Mouse (Mus musculus) frontal cortex, postnatal 14 days (tissue): Measurements from ENCODE around the gene Slc4a4.

Experiments used
- DNase-seq, 2 experiments: peaks; one replicate each; pipeline ENCODE4 v3.0.0; 2022; ENCODE audit warnings: low spot score in 2 of 2

Slc4a4 gene

GRCm38 (mm10) chr5:88999793-89000192 lies 113.2 kb downstream of the Slc4a4 start:
- no peak for DNase-seq

- DNase-seq, result no peak
These were observed 114.0 kb downstream of the Slc4a4 start for GRCm38 (mm10) chr5:89000598-89000997.

- no peak for DNase-seq
These were observed 123.5 kb downstream of the Slc4a4 start for GRCm38 (mm10) chr5:89010116-89010515.

- no peak for DNase-seq
These were observed 125.8 kb downstream of the Slc4a4 start for GRCm38 (mm10) chr5:89012456-89012855.

GRCm38 (mm10) chr5:89014782-89015181 lies 128.2 kb downstream of the Slc4a4 start:
- DNase-seq, result no peak

- no peak for DNase-seq
These were observed 129.3 kb downstream of the Slc4a4 start for GRCm38 (mm10) chr5:89015878-89016277.

- no peak for DNase-seq
These were observed 131.9 kb downstream of the Slc4a4 start for GRCm38 (mm10) chr5:89018537-89018936.

GRCm38 (mm10) chr5:89024413-89024812 lies 137.8 kb downstream of the Slc4a4 start:
- DNase-seq, result no peak

GRCm38 (mm10) chr5:89027518-89028085 lies 141.0 kb downstream of the Slc4a4 start:
- no peak for DNase-seq

GRCm38 (mm10) chr5:89032647-89033046 lies 146.0 kb downstream of the Slc4a4 start:
- DNase-seq, result no peak

GRCm38 (mm10) chr5:89033256-89033655 lies 146.6 kb downstream of the Slc4a4 start:
- no peak for DNase-seq

GRCm38 (mm10) chr5:89036147-89036546 lies 149.5 kb downstream of the Slc4a4 start:
- no peak for DNase-seq

GRCm38 (mm10) chr5:89040814-89041213 lies 154.2 kb downstream of the Slc4a4 start:
- DNase-seq, result no peak

- no peak for DNase-seq
These were observed 157.2 kb downstream of the Slc4a4 start for GRCm38 (mm10) chr5:89043846-89044245.

GRCm38 (mm10) chr5:89044801-89045200 lies 158.2 kb downstream of the Slc4a4 start:
- DNase-seq, result no peak

GRCm38 (mm10) chr5:89051577-89051976 lies 165.0 kb downstream of the Slc4a4 start:
- DNase-seq, result no peak

- DNase-seq, result no peak
These were observed 165.6 kb downstream of the Slc4a4 start for GRCm38 (mm10) chr5:89052230-89052629.

GRCm38 (mm10) chr5:89055656-89056055 lies 169.0 kb downstream of the Slc4a4 start:
- DNase-seq, result no peak

GRCm38 (mm10) chr5:89056370-89056769 lies 169.8 kb downstream of the Slc4a4 start:
- DNase-seq, result no peak

GRCm38 (mm10) chr5:89061097-89061496 lies 174.5 kb downstream of the Slc4a4 start:
- DNase-seq, result no peak

GRCm38 (mm10) chr5:89062286-89062685 lies 175.7 kb downstream of the Slc4a4 start:
- no peak for DNase-seq

- no peak for DNase-seq
These were observed 180.5 kb downstream of the Slc4a4 start for GRCm38 (mm10) chr5:89067111-89067510.

- DNase-seq, result no peak
These were observed 181.5 kb downstream of the Slc4a4 start for GRCm38 (mm10) chr5:89068072-89068471.

- no peak for DNase-seq
These were observed 183.4 kb downstream of the Slc4a4 start for GRCm38 (mm10) chr5:89070051-89070450.
